Mouse (Mus musculus) cerebellum, adult 9-11 months (tissue): Measurements from ENCODE around the gene Tmed10.

Experiments used
- DNase-seq: peaks from one replicate; pipeline ENCODE4 v3.0.0; 2022

The Tmed10 gene

DNA sequence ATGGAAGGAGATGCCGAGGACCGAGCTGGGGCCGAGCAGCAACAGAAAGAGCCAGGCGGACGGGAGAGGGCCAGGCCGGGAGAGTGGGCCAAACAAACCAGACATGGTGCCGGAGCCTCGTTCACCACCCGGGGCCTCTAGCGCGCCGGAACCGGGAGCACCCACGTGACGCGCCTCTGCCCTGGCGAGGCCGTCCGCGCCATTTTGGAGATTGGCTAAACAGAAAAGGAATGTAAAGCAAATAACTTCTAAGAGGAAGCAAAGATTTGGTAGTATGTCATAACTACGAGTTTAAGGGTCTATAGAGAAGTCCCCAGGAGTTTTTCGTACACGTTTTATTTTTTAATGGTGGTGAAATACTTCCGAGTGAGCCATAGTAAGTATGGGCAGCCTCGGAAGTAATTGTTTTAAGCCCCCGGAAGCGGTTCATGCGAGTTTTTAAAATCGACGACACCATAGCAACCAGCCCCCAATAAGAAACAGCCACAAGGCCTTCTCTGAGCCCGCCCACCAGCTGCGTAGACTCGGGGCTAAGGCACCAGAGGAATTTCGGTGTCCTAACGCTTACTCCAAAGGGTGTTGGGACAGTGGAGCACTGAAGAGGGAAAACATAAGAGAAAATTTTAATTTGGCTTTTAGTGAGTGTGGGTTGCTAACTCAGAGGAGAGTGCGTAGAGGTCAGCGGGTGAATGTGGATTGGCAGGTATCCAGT lies at the start of gene Tmed10:
TSS of gene Tmed10 (minus strand) at position 287 of the 712 bp plus-strand sequence.
- DNase-seq = peak; percentile 91

DNA sequence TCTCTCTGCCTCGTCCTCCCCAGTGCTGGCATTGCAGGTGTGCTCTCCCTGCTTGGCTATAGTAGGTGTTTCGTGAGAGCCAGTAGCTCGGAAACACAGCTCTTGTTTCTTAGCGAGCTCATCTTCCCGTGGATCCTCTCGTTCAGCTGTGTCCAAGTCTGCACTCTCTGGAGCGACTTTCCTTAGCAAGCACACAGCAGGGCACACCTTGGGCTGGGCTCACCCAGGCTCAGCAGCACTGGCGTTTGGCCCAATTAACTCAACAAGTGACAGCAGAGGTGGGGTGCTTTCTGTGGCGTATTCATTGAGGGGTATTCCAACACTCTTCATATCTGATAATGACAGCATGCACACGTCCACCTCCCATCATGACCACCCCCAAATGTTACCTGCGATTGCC lies 48.6 kb upstream of the Tmed10 start:
- DNase-seq = no peak

DNA sequence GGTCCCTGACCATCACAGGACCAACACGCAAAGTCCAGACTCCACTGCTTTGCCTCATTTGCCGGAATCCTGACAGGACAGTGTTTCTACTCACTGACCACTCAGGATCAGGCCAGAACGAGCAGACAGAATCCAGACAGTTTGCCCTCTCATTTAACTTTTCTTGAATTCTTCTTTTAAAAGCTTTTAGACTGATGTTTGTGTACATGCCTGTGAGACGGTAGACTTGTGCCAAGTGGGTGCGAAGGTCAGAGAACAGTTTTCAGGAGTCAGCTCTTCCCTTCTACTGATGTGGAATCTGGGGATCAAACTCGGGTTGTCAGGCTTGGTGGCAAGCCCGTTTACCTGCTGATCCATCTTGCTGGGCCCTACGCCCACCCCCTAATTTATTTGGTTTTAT lies 47.9 kb upstream of the Tmed10 start:
- DNase-seq = no peak

DNA sequence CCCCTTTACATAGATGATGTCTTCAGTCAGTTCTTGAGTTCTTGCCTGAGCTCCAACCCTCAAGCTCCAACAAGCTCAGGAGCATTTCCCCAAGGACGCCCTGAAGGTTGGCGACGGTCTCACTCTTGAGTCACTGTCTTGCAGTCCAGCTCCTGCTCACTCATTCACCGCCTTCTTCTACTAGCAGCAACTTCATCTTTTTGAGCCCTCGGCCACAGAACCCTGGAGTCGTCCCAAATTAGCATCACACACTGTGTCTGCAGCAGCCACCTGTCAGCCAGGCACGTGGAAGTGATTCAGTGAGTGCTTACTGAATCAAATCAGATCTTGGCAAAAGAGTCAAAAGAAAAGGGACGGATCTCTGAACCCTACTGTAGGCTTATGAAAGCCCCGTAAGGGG lies 46.3 kb upstream of the Tmed10 start:
- DNase-seq = no peak

DNA sequence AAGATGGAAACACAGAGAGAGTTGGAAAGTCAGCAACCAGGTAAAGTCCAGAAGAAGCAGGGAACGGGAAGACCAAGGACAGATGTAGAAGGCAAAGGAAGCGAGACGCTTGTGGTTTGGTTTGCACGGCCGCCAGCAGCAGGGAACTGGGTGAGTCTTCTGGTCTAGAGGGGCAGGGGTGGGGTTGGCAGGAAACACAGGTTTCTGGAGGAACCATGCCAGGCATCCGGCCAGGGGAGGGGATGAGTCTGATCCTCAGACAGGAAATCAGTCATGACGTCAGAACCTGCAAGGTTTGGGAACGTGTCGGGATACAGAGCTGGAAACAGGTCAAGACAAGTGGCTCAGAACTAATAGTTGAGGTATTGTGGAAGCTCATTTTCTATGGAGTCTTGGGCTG lies 43.2 kb upstream of the Tmed10 start:
- DNase-seq = no peak

DNA sequence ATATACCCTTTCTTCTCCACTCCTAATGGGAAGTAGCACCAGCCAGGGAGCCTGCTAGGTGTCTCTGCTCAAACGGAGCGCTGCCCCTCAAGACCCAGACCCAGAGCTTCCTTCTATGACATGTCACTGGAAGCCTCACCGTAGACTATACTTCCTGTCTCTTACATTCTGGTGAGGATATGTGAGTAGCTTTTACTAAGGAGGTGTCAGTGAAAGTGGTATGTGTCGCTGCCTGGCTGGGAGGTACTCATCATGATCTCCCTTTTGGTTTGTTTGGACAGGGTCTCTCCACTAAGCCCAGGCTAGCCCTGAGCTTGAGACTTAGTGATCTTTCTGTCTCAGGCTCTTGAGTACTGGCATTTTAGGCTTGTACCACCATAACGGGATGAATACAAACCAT lies 41.7 kb upstream of the Tmed10 start:
- no peak for DNase-seq

DNA sequence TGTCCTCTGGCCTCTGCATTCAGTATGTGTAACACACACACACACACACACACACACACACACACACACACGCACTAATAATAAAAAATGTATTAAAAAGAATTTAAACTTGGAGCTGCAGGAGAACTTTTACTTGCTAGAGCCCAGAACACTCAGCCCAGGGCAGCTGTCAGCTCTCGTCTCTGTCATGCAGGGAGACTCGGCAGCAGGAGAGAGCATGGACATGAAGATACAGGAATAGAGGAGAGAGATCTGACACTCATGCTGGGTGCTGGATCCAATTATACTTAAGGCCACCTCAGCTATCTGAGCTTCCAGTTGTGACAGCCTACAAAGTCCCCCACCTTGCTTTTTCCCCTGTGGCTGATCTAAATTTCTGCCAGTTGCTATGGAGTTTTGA lies 41.2 kb upstream of the Tmed10 start:
- no peak for DNase-seq

DNA sequence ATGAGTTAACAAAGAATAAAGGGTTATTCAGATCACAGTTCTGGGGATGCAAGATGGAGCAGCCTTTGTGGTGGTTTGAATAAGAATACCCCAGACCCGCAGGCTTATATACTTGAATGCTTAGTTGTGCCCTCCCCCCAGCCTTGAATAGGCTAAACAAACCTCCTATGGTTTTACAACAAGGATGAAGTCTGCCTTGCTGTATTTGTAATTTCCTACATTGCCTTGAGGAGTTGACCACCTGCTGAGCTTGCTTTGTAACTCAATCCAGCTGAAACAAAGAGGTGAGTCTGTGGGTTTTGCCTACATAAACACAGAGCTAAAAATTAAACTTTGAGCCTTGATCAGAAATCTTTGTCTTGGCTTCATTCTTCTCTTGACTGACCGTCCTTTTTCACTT lies 36.5 kb upstream of the Tmed10 start:
- DNase-seq = no peak

DNA sequence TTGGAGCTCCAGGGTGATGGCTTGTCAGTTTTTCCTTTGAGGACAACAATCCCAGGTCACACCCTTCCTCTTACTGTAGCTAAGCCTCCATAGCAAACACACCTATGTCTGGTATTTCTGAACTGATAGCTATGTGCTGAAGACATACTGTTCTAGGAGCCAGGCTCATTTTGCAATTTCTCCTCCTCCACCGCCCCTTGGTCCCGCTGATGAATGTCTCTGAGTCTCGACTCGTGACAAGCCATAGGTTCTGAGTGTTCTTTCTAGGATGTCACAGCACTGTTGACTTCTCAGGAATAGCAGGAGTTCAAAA lies 23.3 kb upstream of the Tmed10 start:
- DNase-seq = no peak

DNA sequence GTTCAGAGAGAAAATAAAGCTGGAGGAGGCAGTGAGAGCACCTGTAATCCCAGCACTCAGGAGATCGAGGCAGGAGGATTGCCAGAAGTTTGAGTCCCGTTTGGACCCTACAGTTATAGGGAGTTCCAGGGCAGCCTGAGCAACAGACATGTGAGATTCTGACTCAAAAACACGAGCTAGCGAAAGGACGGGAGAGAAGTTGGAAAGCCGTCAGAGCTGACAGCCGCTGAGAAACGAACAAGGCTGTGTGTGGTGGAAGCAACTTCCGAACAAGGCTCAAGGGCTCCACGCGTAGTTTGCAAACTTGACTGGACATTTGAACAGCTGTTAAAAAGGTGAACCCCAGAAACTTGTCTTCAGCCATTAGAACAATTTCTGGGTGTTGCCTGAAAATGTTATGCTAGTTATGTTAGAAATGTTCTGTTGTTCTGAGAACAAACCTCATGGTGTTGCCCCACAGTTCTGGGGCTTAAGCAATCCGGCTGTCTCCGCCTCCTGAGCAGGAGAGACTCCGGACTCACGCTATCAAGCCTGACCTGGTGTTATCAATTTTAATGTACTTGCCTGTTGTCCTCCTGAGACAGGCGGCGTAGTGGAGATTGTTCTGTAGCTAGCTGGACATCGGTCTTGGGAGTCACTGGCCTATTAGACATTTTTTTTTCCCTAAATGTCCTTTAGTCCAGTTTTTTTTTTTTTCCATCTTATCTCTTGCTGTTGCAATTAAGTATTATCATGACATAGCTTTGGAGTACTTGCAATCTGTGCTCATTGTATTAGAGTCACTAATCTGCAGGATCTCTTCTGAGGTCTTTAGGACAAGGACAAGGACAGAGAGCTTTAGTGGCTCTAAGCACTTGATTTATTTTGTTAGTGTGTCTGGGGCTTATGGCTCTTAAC lies 22.7 kb upstream of the Tmed10 start:
- DNase-seq = no peak

DNA sequence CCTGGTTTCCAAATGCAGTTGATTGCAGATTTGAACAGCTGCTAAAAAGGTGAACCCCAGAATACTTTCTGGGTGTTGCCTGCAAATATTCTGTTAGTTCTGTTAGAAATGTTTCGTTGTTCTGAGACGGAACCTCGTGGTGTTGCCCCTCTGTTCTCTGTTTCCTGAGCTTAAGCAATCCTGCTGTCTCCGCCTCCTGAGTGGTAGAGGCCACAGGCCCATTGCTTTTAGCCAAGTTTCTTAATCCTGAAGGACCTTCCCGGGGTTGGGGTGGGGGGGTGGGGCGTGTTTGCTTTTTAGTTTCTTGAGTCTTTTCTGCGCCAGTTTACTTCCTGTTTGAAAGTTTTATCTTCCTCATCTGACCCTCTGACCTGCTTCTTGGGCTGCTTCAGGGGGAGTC lies 19.3 kb upstream of the Tmed10 start:
- DNase-seq = no peak

DNA sequence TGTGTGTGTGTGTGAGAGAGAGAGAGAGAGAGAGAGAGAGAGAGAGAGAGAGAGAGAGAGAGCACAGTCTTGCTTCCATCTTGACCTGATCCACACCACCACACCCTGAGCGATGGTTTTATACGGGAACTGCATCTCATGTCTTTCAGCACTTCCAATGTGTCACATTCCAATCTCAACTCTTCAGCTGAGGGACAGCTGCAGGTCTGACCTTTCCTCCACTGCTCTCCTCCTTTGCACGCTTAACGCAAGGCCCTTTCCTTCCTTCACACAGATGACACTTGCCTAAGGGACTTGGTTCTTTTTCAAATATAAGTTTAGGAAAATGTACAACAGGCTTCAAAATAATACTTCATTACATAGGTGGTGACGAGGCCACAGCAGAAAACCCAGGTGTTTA lies 18.9 kb upstream of the Tmed10 start:
- no peak for DNase-seq

DNA sequence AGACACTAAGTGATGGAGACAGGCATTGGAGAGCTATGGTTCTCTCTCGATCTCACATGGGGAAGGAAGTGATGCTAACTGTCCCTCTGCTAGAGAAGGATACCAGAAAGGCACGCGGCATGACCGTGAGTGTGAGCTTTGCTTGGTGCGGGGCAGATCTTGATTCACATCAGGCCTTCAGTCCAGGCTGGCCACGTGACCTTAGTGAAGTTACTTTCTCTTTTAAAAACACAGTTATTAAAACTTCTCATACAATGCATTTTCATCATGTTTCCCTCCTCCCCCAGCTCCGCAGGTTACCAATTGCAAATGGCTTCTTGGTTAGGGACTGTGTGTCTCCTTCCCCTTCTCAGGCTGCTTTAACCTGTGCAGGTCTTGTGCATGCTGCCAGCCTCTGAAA lies 16.5 kb upstream of the Tmed10 start:
- DNase-seq = no peak

DNA sequence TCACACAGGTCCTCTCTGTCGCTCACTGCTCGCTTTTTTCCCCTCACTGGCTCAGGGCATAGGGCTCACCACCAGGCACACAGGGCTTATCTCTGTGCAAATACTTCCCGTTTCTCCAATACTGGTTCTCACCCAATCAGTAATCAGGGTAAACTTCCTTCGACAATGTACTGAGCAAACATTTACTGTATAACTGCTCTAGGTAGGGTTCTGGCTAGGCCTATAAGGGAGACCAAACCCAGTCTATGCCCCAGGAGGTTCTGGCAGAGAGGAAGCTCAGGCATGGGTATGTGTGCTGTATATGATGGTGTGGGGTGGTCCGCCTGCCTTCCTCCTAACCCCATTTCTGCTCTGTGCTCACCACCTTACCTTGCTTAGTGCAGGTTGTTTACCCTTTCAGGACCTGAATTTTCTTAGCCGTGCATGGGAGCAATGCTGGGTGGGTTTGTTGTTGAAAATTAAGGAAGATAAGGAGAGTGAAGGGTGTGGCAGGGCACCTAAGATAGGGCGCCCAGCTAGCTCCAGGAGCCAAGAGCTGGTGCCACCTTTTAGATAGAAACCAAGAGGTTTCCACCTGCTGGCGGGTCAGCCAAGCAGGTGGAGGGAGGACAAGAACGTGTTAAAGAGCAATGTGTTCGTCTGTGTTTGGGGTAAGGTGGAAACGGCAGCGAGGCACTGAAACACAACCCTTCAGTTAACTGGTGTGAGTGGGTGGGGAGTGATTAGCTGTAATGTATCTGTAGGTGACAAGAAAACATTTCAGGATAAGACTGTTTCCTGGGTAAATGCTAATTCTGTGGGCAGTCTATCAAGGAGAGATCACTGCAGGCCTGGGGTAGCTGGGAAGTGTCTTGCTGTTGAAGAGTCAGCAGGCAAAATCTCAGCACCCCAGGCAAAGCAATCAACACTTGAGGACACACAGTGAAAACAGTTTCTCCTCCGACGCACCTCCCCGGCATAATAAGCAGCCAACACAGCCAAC lies 14.8 kb upstream of the Tmed10 start:
- no peak for DNase-seq

DNA sequence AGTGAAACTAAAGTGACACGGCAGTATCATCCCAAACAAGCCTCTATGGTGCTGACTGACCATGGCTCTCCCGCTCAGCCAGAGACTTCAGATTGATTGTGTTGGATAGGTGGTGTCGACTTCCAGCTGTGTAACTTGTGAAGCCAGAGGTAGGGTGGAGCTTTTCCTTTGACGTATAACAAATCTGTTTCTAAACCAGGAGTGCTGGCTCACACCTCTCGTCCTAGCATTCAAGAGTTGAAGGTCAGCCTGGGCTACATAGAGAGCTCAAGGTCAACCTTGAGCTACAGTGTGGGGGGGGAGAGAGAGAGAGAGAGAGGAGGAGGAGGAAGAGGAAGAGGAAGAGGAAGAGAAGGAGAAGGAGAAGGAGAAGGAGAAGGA lies 11.3 kb upstream of the Tmed10 start:
- DNase-seq = no peak

DNA sequence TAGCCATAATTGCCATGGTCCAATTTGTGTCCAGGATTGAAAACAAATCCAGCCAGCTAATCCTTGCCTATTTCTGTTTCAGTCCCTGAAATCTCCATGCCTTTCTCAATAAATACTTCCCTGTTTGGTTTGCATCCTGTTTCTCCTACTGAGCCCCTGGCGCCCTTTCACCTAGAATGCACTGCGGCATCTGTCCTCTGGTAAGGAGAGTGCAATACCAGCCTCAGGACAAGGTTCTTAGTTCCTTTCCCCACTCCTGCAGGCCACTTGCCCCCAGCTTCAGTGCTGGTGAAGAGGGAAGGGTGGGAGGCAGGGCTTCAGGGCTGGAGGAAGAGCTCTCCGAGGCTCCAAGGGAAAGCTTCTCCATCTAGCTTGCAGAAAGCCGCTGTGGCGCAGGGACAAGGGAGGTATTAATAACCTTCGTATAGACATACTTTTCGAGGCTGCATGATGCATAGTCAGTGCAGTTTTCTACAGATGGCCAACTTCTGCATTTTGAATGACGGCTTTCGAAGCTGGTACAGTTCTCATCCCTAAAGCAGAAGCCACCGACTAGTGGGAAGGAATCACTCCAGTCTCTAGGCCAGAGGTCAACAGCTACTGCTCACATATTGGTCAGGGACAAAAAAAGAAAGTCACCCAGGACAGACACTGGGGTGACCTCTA lies 10.8 kb upstream of the Tmed10 start:
- no peak for DNase-seq

DNA sequence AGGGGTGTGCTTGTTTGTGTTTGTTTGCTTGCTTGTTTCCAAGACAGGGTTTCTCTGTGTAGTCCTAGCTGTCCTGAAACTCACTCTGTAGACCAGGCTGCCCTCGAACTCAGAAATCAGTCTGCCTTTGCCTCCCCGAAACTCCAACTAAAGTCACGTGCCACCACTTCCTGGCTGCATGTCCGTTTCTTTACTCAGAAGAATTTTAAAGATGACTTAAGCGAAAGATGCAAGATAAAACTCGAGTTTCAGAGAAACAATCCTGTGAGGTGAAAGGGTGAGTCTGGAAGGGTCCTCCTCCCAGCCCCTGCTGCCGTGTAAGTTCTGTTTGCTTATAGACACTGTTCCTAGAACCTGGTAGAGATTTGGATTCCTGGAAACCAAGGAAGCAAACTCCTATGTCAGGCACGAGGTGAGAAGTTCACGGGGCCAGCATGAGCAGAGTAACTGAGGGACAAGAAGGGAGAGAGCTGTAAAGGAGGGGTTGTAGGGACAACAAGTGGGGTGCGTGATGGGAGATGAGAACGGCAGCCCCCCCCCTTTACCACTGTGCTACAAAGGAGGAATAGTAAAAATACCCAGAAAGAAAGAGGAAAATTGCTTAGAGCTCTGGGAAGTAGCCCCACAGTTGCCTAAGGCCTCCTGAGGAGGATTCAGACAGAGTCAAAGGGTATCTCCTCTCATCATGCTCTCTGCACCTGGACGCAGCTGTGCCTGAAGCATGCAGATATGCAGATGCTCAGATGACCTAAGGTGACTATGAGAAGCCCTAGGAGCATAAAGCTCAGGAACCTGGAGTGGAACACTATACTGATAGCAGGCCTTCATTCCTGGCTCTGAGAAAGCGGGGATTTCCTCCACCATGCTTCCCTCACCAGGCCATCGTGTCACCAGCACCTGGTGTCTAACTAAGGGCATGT lies 8.4 kb upstream of the Tmed10 start:
- no peak for DNase-seq

DNA sequence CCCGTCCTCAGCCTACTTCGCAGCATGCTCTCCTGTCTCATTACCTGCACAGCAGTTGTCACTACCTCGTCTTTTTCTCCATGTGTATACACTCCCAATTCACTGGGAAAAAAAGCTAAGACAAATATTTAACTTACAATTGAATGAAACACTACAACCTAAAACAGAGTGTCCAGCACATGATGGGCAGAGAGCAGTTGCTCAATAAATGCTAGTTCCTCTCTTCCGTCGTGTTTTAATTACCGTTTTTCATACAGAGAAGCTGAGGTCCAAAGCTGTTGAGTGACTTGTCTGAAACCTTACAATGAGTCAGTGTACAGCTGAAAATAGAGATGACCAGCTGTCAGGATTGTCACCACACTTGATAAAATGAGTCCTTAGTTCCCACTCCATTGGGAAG lies 6.9 kb upstream of the Tmed10 start:
- DNase-seq = no peak

DNA sequence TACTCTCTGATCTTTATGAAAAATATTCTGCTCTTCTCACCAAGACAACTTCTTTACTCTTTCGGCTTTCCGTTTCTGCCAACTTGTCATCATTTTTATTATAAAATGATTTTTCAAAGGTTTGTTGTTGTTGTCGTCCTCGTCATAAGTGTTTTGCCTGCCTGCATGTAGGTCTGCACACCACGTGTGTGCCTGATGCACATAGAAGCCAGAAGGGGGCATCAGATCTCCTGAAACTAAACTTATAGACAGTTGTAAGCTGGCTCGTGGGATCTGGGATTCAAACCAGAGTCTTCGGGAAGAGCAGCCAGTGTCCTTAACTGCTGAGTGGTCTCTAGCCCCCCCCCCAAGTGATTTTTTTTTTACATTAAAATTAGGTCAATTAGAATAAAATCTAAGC lies 6.3 kb upstream of the Tmed10 start:
- no peak for DNase-seq

DNA sequence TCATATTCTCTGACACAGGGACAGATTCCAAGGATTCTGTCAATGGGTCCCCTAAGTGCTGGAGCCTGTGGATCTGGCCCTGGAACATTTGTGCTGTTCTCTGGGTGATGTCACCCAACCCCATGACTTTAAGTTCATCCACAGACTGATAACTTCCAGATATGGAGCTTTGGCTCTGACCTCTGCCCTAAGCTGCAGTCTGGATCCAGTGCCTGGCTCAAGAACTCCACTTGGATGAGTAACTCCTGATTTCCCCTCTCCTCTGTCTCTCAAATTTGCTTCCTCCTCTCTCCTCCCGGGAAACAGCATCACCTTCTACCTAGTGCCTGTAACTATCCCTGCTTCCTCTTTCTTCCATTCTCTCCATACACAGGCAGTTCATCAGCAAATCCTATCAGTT lies 5.7 kb upstream of the Tmed10 start:
- DNase-seq = no peak

DNA sequence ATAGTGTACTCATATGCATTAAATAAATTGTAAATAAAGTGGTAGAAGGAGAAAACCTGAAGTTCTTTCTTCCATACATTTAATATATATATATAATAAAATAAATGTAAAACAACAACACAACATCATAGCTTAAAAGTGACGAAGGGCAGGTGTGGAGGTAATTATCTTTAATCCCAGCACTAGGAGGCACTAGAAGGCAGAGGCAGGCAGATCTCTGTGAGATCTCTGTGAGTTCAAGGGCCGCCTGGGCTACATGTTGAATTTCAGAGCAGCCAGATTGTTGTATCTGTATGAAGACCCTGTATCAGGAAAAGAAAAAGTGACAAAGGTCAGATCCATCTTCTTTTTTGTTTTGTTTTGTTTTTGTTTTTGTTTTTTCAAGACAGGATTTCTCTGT lies 3.6 kb upstream of the Tmed10 start:
- DNase-seq = no peak
